Mouse (Mus musculus): ENCODE measurements at regions not wholly inside any gene's neighbourhood (a gene's known extent, or its start where the extent isn't known, plus 50 kb on each side); places are given as distances from the start of the nearest gene placed in this dataset.

DNA sequence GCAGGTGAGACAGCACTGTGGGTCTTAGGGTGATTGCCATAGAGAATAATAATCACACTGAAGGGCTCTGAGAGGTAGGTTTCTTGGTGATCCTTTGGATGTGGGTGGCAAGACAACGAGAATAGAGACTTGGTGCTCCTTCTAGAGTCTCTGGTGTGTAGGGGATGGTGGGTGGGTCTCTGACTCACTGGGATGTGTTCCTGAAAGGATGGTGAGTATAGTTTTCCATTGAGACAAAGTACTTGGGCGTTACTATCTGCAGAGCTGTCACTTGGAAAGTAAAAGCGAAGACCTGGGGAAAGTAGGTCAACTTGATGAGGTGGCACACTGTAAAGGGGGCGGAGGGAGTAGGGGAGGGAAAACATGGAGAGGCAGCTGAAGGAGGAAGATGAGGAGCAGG lies 191.3 kb downstream of the Gm11011 start:
- TF ChIP-seq CTCF (IDR thresholded peaks at IDR 0.05; ENCODE audit: borderline replicate concordance, control insufficient read depth, extremely low read depth, insufficient read depth, low read length, poor library complexity) (no peak), POLR2A (IDR thresholded peaks at IDR 0.05; ENCODE audit: control insufficient read depth, extremely low read depth, insufficient read depth, low read length, poor library complexity) (no peak)

All from thymus, adult 2 months (tissue).